Mouse (Mus musculus) urinary bladder, postnatal 36 days (tissue): ENCODE results near the gene Arid1b.

ENCODE experiments used
- DNase-seq, 2 experiments: peaks; one replicate each; pipeline ENCODE4 v3.0.0; 2022; ENCODE audit warnings: low spot score in 2 of 2, mixed read lengths in 1 of 2

The Arid1b gene

DNA sequence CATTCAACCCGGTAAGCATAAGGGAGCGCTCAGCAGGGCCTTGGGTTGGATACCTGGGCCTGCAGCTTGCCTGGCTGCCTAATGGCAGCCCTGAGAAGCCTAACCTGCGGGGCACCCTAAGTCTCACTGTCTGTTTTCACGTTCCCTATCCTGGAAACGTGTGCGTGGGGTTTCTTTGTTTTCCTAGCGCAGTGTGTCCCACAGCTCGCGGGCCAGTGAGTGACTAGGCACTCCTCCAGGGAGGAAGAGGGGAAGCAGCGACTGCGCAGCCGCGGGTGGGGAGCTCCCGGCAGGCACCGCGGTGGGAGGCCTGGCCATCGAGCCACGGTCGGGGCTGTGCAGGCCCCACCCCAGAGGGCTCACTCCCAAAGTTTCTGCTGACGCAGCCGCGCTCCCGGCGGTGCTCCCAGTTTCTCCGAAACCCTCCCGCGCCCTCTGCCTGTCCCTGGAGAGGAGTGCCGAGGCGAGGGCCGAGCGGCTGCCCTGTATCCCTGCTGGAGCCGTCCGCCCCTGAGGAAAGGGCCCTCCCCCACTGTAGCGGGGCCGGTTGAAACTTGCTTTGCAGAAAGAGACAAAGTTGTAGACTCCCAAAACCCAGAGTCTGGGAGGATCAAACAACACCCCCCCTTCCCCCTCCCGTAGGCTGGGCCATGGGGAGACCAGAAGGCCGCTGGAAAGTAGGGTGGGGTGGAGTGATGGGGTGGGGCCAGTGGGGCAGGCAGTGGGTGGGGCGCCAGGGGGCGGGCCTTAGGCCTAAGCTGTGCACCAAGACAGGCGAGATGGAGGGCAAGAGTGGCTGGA lies 195.6 kb downstream of the Arid1b start:
- peak; percentile 91 to 96 for DNase-seq

GRCm38 (mm10) chr17:5190367-5190766 lies 196.2 kb downstream of the Arid1b start:
- no peak for DNase-seq

DNA sequence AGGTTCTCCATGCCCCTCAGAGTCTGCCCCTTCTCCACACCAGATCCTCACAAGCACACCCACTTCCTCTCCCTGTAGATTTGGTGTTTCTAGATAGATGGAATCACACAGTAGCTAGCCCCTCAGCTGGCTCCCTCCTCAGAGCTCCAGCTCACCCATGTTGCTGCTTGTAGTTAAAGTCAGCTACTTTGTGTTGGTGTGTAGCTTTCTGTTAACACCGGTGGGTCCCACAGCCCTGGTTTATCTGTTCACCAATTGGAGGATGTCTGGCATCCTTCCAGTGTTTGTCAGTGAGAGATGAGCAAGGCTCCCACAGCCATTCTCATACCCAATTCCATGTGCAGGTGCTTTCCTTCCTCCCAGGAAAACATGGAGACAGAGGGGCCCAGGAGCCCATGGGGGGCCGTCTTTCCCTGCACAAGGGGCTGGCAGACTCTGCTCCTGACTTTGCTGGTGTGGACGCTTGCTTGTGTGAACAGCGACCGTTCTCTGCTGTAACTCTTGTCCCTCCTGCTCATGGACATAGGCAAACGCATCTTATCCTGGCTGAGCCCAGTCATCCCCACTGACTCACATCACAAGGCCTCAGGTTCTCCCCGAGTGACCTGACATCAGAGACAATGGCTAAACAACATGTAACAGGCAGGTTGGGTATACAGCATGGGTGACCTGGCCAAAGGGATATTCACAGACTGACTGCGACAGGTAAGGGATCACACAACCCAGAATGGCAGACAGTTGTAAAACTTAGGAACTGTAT lies 200.2 kb downstream of the Arid1b start:
- DNase-seq = no peak

- DNase-seq = no peak
These were observed 201.3 kb downstream of the Arid1b start for GRCm38 (mm10) chr17:5195397-5195796.

GRCm38 (mm10) chr17:5196005-5196404 lies 201.9 kb downstream of the Arid1b start:
- no peak for DNase-seq

DNA sequence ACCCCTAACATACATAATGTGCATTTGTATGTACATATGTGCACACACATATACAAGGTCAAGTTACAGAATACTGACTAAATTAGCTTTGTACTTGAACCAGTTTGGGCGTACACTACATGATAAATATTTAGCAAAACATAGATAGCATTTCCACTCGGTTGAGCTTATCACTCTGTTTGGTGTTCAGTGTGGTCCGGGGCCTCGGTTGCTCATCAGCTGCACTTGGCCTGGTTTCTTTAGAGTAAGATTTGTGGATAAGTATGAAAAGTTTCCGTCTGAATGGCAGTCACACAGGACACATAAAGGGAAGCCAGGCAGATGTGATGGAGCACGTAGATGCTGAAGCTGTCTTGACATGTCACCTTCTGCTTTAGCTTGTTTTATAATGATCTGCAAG lies 202.4 kb downstream of the Arid1b start:
- DNase-seq = no peak

- no peak for DNase-seq
These were observed 203.0 kb downstream of the Arid1b start for GRCm38 (mm10) chr17:5197083-5197482.

DNA sequence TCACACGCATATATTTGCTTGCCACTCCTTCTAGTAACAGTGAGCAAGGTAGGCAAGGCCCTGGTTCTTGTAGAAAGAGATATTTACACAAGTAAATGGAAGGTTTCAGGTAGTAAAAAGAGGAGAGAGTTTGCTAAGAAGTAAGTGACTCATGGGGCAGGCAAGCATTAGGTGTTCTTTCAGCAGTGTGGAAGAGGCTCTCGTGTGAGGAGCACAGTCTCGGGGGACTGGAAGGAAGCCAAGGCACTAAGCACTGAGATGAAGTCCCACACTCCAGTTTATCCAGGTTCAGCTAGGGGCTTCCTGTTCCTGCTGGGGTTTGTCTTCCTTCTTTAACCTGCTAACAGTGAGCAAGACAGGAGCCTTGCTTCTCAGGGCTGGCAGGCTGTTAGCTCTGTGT lies 203.6 kb downstream of the Arid1b start:
- DNase-seq = no peak

DNA sequence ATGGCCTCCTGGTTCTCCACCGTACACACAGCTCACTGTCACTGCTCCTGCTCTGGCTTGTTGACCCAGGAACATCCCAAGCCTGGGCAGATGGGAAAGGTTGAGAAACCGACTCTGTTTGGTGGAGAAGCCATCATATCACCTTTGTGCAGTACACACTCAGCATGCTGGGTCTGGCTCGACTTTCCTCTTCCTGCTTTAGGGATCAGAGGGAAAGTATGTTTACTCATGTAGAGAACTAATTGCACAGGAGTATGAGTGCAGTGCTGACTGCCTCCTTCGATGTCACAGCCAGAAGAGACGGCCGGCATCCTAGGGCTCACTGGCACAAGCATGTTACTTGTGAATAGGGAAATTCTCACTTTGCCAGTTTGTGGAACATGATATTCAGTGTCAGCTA lies 204.1 kb downstream of the Arid1b start:
- no peak for DNase-seq

DNA sequence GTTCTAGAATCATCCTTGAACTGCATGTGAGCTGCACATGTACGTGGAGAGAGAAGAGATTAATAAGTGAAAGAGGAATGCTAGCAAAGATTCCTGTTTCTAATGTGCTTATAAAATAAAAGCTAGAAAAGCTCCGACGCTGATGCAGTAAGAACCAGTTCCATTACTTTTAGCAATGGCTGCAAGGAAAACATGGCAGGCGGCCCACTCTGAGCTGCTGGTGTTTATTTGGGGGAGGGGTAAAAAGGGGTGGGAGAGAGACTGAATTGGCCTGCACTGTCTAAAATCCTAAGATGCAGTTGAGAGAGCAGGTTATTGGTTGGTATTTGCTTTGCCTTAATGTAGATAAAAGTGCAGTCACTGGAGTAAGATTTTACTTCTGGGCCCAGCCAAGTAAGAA lies 204.7 kb downstream of the Arid1b start:
- DNase-seq = no peak

GRCm38 (mm10) chr17:5200638-5201037 lies 206.5 kb downstream of the Arid1b start:
- no peak for DNase-seq

- DNase-seq = peak in 1 of 2 experiments; percentile 47
These were observed 207.9 kb downstream of the Arid1b start for GRCm38 (mm10) chr17:5201859-5202598.

DNA sequence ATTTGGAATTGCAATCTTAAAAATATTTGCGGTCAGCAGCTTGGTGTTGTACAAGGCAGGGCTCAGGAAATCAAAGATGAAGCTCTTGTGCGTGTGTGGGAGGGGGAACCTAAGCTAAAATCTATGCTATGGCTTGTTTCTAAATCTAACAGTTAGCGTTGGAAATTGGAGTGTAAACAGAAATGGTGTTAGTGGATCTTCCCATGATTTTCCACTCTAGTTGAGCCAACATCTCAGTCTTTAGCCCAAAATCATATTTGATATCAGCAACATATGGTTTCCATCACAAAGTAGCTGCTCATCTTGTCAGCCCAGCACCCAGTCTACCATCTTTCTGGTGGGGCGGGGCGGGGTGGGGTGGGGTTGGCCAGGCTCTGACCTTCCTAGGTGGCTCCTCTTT lies 208.6 kb downstream of the Arid1b start:
- no peak for DNase-seq

GRCm38 (mm10) chr17:5203346-5204102 lies 209.4 kb downstream of the Arid1b start:
- no peak for DNase-seq

DNA sequence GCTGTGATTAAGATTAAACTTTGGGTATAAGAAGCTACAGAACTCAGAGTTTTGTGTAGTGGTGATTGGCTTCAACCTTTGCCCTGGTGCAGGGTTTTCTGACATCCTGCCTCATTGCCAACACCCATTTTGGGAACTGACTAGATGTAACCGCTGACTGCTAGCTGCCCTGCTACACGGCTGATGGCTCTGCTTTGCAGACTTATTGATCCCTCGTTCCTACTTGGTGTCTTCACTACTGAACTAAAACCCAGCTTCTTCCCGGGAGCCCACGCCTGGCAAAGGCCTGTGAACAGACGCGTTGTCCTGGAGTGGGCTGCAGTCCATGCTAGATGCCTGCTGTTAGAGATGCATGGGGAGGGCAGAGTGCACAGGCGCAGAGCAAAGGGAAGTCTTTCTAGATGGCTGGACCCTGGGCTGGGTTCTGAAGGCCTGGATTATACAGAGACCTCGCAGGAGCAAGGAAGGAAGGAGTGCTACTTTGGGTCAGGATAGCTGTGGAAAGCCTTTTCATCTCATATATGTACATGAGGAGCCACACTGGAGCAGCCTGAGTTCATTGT lies 210.1 kb downstream of the Arid1b start:
- DNase-seq = no peak

DNA sequence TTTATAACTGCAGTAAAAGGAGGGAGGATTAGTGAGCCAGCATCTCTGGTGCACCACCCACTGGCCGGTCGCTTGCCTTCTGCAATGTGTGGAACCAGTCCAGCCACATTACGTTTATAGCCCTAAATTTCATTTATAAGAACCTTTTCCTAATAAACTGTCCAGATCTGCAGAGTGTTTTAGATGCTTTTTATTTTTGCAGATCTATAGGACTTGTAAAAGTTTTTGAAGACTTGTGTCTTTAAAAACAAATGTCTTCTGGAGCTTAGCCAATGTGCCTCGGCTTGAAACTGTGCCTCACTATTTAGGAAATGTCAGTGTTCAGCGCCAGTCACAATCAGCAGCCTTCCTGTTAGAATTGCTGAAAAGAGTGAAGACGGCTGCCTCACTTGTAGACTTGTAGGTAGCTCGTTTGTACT lies 211.0 kb downstream of the Arid1b start:
- DNase-seq = no peak

DNA sequence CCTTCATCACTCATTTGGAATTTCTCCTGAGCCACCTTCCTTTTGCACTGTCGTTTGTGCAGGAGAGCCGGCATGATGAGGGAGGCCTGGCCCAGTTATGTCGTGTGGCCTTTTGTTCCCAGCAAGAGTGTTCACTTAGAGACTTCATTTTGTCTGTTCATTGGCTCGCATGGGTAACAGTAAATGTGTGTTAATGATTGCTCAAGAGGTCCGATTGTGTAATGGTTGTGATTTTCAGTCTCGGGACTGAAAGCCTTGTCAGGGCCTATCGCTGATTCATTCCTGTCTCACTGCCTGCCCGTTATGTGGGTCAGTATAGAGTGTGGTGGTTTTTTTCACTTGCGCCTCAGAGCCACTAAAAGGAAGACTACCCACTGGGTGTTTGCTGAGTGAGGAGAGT lies 212.6 kb downstream of the Arid1b start:
- no peak for DNase-seq

DNA sequence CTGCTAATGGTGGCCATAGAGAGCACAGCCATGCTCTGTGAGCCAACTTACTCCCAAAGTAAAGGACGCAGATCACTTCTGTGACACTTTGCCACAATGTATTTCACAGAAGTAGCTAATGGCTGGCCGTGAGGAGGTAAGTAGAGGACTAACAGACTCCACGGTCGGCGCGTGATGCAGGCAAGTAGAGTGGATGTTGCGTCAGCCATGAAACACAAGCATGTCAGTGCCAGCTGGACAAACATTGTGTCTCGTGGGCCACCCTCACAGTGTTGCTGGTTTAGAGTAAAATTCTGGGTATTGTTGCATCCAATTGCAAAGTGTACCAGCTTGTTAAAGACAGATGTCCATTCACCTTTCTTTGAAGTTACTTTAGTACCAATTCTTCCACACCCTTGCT lies 213.7 kb downstream of the Arid1b start:
- DNase-seq = no peak

DNA sequence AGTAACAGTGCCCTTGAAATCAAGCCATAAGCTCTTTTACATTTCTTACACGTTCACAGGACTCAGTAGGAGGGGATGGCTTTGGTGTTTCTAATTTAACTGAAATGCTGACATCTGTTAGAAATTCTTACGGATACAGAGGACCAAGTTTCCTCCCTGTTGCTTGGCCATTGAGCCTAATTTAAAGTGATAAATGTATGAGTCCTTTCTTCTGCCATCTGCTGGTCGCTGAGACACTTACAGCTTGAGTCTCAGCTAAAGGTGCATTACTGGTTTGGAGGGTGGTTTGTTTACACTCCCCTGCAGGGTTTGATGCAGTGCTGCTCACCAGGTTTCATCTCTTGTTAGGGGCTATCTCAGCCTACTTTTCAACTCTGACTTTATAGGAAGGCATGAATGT lies 214.2 kb downstream of the Arid1b start:
- DNase-seq = no peak

GRCm38 (mm10) chr17:5209076-5209475 lies 214.9 kb downstream of the Arid1b start:
- DNase-seq = no peak

- DNase-seq = no peak
These were observed 216.1 kb downstream of the Arid1b start for GRCm38 (mm10) chr17:5210101-5210727.
